Mouse (Mus musculus): ENCODE measurements around the gene Vps4a. TPM values are rescaled to one million over a fixed set of nuclear protein-coding genes. Genes with fewer than 3 reads are reported as not detected.

Vps4a gene
- polyA plus RNA-seq, 1 experiment from 2014 or later = 85.7 TPM

- H3K9me3 ChIP-seq = no peaks in the 10 kb centered on the region
- peaks cover 26% of the 10 kb centered on the region for H3K4me1 ChIP-seq (replicated peaks)
- DNase-seq (ENCODE audit: low spot score) = peak; percentile 97
- under 1% methylated on average over 88 of the region's 88 CpGs for WGBS
- H3K36me3 ChIP-seq = peaks cover 68% of the 10 kb centered on the region
- H3K27ac ChIP-seq = peak within 1 kb of the TSS; percentile 89
- peak within 1 kb of the TSS; percentile 98 for H3K4me3 ChIP-seq
- no peaks in the 10 kb centered on the region for H3K27me3 ChIP-seq (ENCODE audit: insufficient read depth, poor library complexity, severe bottlenecking)
Measured at GRCm38 (mm10) chr8:107056076-107056972, 25.3 kb downstream of the Vps4a start, which contains the start of the genes Cog8 and Nip7. Gene Cog8, minus strand, starts transcription at chr8:107056689. Gene Nip7, plus strand, starts transcription at chr8:107056877.

- DNase-seq (ENCODE audit: low spot score) = no peak
- Histone ChIP-seq H3K4me1 (replicated peaks) (peaks cover 26% of the 10 kb centered on the region), H3K9me3 (no peaks in the 10 kb centered on the region), H3K4me3 (peak overlapping the region; percentile 98), H3K36me3 (peaks cover 61% of the 10 kb centered on the region), H3K27ac (peak overlapping the region; percentile 89), H3K27me3 (ENCODE audit: insufficient read depth, poor library complexity, severe bottlenecking) (no peaks in the 10 kb centered on the region)
- WGBS = under 1% methylated on average over 33 of the region's 33 CpGs
Measured at GRCm38 (mm10) chr8:107056973-107057369, 25.9 kb downstream of the Vps4a start.

DNA sequence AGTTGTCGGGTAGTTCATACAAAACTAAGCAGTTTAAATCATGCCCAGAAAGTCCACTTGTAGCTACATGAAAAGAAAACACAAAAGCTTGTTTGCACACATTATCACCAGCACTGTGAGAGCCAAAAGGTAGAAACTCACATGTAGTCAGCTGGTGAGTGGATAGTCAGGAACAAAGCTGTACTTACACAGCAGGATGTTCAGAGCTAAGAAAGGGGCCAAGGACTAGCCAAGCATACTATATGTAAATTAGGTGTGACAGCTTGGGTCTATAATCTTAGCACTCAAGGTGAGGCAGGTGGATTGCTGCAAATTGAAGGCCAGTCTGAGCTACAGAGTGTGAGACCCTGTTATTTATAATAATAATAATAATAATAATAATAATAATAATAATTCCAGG, 31.6 kb downstream of the Vps4a start:
- Histone ChIP-seq H3K9me3 (no peaks in the 10 kb centered on the region), H3K36me3 (peaks cover 30% of the 10 kb centered on the region), H3K27ac (no peak overlapping the region), H3K4me1 (replicated peaks) (peaks cover 6% of the 10 kb centered on the region), H3K4me3 (no peak overlapping the region), H3K27me3 (ENCODE audit: insufficient read depth, poor library complexity, severe bottlenecking) (no peaks in the 10 kb centered on the region)
- DNase-seq (ENCODE audit: low spot score) = no peak
- 91% methylated on average over 1 of the region's 1 CpGs for WGBS

DNA sequence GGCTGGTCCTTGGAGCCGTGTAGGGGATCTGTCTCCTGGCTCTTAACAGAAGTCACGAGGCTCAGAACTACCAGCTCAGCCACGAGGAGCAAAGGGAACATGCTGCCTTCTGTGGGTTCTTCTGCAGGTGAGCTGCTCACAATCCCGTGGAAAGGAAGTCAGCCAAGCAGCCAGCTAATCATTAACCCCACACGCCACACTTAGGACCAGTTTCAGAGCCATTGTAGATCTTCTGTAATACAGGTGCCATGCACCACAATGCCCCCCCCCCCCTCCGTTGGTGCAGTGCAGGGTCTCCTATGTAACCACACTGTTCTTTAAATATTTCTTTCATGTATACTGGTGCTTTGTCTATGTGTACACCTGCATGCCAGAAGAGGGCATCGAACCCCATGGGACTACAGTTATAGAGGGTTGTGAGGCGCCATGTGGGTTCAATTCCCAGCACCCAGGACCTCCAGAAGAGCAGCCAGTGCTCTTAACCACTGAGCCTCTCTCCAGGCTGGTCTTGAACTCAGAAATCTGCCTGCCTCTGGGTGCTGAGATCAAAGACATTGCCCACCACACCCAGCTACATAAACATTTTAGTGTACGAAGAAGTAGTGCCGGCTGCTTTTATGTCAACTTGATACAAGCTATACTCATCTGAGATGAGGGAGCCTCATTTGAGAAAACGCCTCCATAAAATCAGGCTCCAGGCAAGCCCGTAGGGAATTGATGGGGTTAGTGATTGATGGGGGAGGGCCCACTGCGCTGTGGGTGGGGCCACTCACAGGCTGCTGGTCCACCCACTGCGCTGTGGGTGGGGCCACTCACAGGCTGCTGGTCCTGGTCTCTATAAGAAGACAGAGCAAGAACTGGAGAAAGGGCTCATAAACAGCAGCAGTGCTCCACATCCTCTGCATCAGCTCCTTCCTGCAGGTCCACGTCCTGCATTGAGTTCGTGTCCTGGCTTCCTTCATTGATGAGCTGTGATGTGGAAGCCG, 34.8 kb downstream of the Vps4a start, which contains the start of gene Tmed6:
TSS of gene Tmed6 (minus strand) at position 134 of the 986 bp plus-strand sequence.
- WGBS = 66% methylated on average over 17 of the region's 17 CpGs
- no peak for DNase-seq (ENCODE audit: low spot score)

DNA sequence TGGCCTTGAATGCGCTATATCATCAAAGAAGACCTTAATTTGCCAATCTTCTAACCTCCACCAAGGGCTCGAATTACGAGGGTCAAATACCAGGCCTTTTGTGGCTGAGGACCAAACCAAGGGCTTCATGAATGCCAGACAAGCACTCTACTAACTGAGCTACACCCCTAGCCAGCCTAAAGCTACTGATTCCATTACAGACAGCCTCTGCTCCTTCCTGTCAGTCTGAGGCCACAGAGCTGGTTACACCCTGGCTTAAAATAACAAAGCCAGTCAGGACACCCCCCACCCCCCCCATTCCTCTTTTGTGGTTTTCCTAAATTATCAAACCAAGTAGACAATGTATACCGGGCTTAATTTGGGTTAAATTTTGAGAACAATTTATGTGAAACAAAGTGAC, 42.7 kb downstream of the Vps4a start:
- DNase-seq (ENCODE audit: low spot score) = no peak
- no peak overlapping the region for H3K4me3 ChIP-seq
- 88% methylated on average over 4 of the region's 4 CpGs for WGBS
- no peaks in the 10 kb centered on the region for H3K27me3 ChIP-seq (ENCODE audit: insufficient read depth, poor library complexity, severe bottlenecking)
- no peak overlapping the region for H3K27ac ChIP-seq
- H3K4me1 ChIP-seq (replicated peaks) = no peaks in the 10 kb centered on the region
- H3K9me3 ChIP-seq = no peaks in the 10 kb centered on the region
- H3K36me3 ChIP-seq = peaks cover 98% of the 10 kb centered on the region

More for the DNA sequence above, 34.8 kb downstream of the Vps4a start, which contains the start of gene Tmed6:
- H3K27ac ChIP-seq = no peak within 1 kb of the TSS
- no peaks in the 10 kb centered on the region for H3K9me3 ChIP-seq
- H3K4me3 ChIP-seq = no peak within 1 kb of the TSS
- H3K27me3 ChIP-seq (ENCODE audit: insufficient read depth, poor library complexity, severe bottlenecking) = no peaks in the 10 kb centered on the region
- H3K4me1 ChIP-seq (replicated peaks) = no peaks in the 10 kb centered on the region
- peaks cover 25% of the 10 kb centered on the region for H3K36me3 ChIP-seq

DNA sequence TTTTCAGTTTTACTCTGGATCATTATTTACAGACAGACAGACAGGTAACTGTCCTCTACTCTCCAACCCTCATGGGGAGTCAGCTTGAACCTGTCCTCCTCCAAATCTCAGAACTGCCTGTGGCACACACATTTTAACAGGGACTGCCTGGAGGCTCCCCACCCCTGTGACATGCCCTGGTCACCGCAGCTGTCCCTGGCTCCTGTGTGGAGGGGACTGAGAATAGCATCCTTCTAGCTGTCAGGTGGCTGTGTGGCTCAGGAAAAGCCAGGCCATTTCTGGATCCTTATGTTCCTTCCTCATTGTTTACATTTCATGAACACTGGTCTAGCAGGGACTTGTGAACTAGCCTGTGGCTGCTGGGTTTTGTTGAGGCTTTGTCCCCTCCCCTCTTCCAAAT, 43.1 kb downstream of the Vps4a start:
- Histone ChIP-seq H3K27me3 (ENCODE audit: insufficient read depth, poor library complexity, severe bottlenecking) (no peaks in the 10 kb centered on the region), H3K36me3 (peaks cover 98% of the 10 kb centered on the region), H3K4me3 (no peak overlapping the region), H3K9me3 (no peaks in the 10 kb centered on the region), H3K27ac (no peak overlapping the region), H3K4me1 (replicated peaks) (no peaks in the 10 kb centered on the region)
- 88% methylated on average over 1 of the region's 1 CpGs for WGBS
- DNase-seq (ENCODE audit: low spot score) = no peak

DNA sequence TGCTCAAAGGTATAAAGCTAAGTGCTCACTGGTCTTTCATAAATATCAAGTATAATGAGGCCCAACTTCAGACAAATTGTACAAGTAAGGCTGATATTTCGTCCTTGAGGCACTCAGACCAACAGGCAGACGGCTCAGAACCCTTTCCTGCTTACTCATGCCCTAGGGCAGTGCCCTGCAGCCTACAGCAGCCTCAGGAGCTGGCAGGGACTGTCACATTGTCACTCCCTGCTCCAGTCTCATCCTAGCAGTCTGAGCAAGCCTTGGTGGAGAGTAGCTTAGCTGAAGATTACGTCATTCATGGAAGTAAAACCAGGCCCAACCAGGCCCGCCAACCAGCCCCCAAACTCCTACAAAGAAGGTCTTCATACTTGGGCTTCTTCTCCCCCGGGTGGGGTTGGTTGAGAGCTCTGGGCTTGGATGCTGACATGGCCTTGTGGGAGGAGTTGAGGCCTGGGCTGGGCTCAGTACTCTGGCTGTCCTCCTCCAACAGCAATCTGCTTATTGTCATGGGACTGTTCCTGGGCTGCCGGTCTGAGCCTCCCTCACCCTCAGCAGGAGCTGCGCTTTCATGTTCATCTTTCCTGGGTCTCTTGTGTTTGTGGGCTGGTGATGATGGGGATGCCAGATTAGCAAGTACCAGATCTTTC, 45.3 kb downstream of the Vps4a start:
- H3K4me3 ChIP-seq = no peak overlapping the region
- H3K27ac ChIP-seq = no peak overlapping the region
- 94% methylated on average over 7 of the region's 7 CpGs for WGBS
- no peaks in the 10 kb centered on the region for H3K27me3 ChIP-seq (ENCODE audit: insufficient read depth, poor library complexity, severe bottlenecking)
- H3K9me3 ChIP-seq = no peaks in the 10 kb centered on the region
- H3K36me3 ChIP-seq = peaks cover 99% of the 10 kb centered on the region
- DNase-seq (ENCODE audit: low spot score) = no peak
- no peaks in the 10 kb centered on the region for H3K4me1 ChIP-seq (replicated peaks)

DNA sequence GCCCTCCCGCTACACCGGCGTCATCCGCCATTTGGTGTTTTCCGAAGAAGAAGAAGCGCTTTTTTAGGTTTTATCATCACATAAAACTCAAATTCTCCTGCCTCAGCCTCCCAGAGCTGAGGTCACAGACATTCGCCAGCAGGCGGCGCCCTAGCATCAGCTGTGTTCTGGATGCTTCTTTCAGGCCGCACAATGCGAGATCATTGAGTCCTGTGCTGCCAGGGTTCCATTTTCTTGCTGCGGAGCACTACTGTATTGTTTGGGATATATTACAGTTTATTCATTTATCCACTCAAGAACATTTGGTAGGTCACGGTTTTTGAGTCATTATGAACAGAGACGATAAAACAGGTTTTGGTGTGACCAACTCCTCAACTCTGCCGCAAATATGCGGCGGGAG, 54.3 kb downstream of the Vps4a start:
- Histone ChIP-seq H3K27ac (no peak overlapping the region), H3K27me3 (ENCODE audit: insufficient read depth, poor library complexity, severe bottlenecking) (no peaks in the 10 kb centered on the region), H3K36me3 (peaks cover 97% of the 10 kb centered on the region), H3K9me3 (peaks cover 4% of the 10 kb centered on the region; the same call in 1 of the 2 replicates), H3K4me3 (no peak overlapping the region), H3K4me1 (replicated peaks) (no peaks in the 10 kb centered on the region)
- 96% methylated on average over 17 of the region's 17 CpGs for WGBS
- DNase-seq (ENCODE audit: low spot score) = no peak

DNA sequence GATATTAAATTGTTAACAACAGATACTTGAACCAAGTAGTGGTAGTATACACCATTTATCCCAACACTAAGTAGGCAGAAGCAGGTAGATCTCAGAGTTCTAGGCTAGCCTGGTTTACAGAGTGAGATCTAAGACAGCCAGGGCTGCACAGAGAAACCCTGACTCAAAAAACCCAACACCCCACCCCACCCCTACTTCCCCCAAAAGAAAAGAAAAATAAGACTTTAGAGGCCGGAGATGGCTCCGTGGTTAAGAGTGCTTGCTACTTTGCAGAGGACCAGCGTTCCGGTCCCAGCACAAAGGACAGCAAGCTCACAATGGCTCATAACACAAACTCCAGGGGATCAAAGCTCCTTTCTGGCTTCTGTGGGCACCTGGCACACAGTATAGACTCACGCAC, 55.0 kb downstream of the Vps4a start:
- no peaks in the 10 kb centered on the region for H3K27me3 ChIP-seq (ENCODE audit: insufficient read depth, poor library complexity, severe bottlenecking)
- 97% methylated on average over 5 of the region's 5 CpGs for WGBS
- H3K9me3 ChIP-seq = peaks cover 4% of the 10 kb centered on the region; the same call in 1 of the 2 replicates
- H3K27ac ChIP-seq = no peak overlapping the region
- DNase-seq (ENCODE audit: low spot score) = no peak
- H3K4me3 ChIP-seq = no peak overlapping the region
- peaks cover 97% of the 10 kb centered on the region for H3K36me3 ChIP-seq
- H3K4me1 ChIP-seq (replicated peaks) = no peaks in the 10 kb centered on the region

DNA sequence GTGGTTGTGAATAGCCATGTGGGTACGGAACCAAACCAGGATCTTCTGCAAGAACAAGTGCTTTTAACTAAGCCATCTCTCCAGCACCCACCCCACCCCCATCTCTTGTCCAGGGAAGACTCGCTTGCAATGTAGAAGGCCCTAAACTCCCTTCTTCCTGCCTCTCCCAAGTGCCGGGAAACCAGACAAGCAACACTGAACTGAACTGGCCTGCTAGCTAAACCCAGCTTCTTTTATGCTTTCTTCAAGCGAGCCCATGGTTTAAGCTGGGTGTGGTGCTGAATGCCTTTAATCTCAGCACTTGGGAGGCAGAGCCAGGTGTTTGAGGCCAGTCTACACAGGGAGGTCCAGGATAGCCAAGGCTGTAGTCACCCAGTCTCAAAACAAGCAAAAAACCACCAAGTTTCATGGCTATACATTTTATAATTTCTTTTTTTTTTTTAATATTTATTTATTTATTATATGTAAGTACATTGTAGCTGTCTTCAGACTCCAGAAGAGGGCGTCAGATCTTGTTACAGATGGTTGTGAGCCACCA, 57.6 kb downstream of the Vps4a start:
- H3K9me3 ChIP-seq = peaks cover 4% of the 10 kb centered on the region; the same call in 1 of the 2 replicates
- no peaks in the 10 kb centered on the region for H3K27me3 ChIP-seq (ENCODE audit: insufficient read depth, poor library complexity, severe bottlenecking)
- no peaks in the 10 kb centered on the region for H3K4me1 ChIP-seq (replicated peaks)
- DNase-seq (ENCODE audit: low spot score) = no peak
- no peak overlapping the region for H3K4me3 ChIP-seq
- no peak overlapping the region for H3K27ac ChIP-seq
- peaks cover 96% of the 10 kb centered on the region for H3K36me3 ChIP-seq
- WGBS = 94% methylated on average over 5 of the region's 5 CpGs

- H3K36me3 ChIP-seq = peaks cover 88% of the 10 kb centered on the region
- DNase-seq (ENCODE audit: low spot score) = no peak
- H3K4me3 ChIP-seq = no peak overlapping the region
- H3K9me3 ChIP-seq = peaks cover 4% of the 10 kb centered on the region; the same call in 1 of the 2 replicates
- H3K4me1 ChIP-seq (replicated peaks) = peaks cover 18% of the 10 kb centered on the region
- H3K27me3 ChIP-seq (ENCODE audit: insufficient read depth, poor library complexity, severe bottlenecking) = no peaks in the 10 kb centered on the region
- no peak overlapping the region for H3K27ac ChIP-seq
- WGBS = 94% methylated on average over 7 of the region's 7 CpGs
Measured at GRCm38 (mm10) chr8:107090531-107090930, 59.5 kb downstream of the Vps4a start.

Measured in hindbrain, embryonic 10.5 days (tissue).